Mouse (Mus musculus) heart, embryonic 15.5 days (tissue): ENCODE measurements around the gene 1700016H13Rik. TPM values are rescaled to one million over a fixed set of nuclear protein-coding genes. Genes with fewer than 3 reads are reported as not detected.

ENCODE experiments used
- ATAC-seq: fragments of 200-750 bp; cut with Nextera tagmentation; replicated peaks from 2 replicates; pipeline ENCODE4 v1.8.0; 2017; ENCODE audit warnings: low read depth, moderate TSS enrichment; ENCODE audit not compliant: insufficient number of reproducible peaks, insufficient read depth, low FRiP score
- H3K27ac ChIP-seq: fragments of 300-500 bp; sonication (generic); 2 replicates; pipeline ENCODE4 v1.5.1; 2015; ENCODE audit warnings: mild to moderate bottlenecking, inconsistent platforms
- H3K27me3 ChIP-seq: fragments of 300-500 bp; sonication (generic); 2 replicates; pipeline ENCODE4 v1.6.1; 2015; ENCODE audit warnings: inconsistent platforms
- H3K36me3 ChIP-seq: fragments of 300-500 bp; sonication (generic); 2 replicates; pipeline ENCODE4 v1.6.1; 2015; ENCODE audit warnings: mild to moderate bottlenecking, inconsistent platforms
- H3K4me1 ChIP-seq: fragments of 300-500 bp; sonication (generic); replicated peaks from 2 replicates; pipeline ENCODE4 v1.6.1; 2015; ENCODE audit warnings: inconsistent platforms
- H3K4me2 ChIP-seq: fragments of 300-500 bp; sonication (generic); 2 replicates; pipeline ENCODE4 v1.6.1; 2015; ENCODE audit warnings: inconsistent platforms, mild to moderate bottlenecking, moderate library complexity
- H3K4me3 ChIP-seq: fragments of 300-500 bp; sonication (generic); 2 replicates; pipeline ENCODE4 v1.5.1; 2015; ENCODE audit warnings: mild to moderate bottlenecking, inconsistent platforms
- H3K9ac ChIP-seq: fragments of 300-500 bp; sonication (generic); 2 replicates; pipeline ENCODE4 v1.6.1; 2015; ENCODE audit warnings: mild to moderate bottlenecking, inconsistent platforms
- H3K9me3 ChIP-seq: fragments of 300-500 bp; sonication (generic); replicated peaks from 2 replicates; pipeline ENCODE4 v1.6.1; 2016; ENCODE audit warnings: inconsistent platforms
- WGBS: fragments of 180-500 bp; shearing (Covaris S2); methylation state at CpG from one replicate; pipeline ENCODE4 v1.1.7; 2015; ENCODE audit warnings: mixed read lengths; 5-methylcytosine and 5-hydroxymethylcytosine counted together
- polyA plus RNA-seq: library from polyadenylated mRNA; unstranded; fragments of >200 nt; fragmentation: Nextera tagmentation; extraction: Ambion mirVana; gene quantifications from 2 replicates; pipeline ENCODE4 v1.2.1, GENCODE M21; 2015

The 1700016H13Rik gene
- 0.24 and 0.34 TPM in 2 replicates for polyA plus RNA-seq

- Histone ChIP-seq H3K9ac (peak within 1 kb of the TSS; percentile 71), H3K4me1 (peaks cover 7% of the 10 kb centered on the region), H3K36me3 (no peaks in the 10 kb centered on the region), H3K4me3 (peak within 1 kb of the TSS; percentile 75), H3K27me3 (no peaks in the 10 kb centered on the region), H3K27ac (no peak within 1 kb of the TSS), H3K4me2 (peak within 1 kb of the TSS; percentile 99), H3K9me3 (no peaks in the 10 kb centered on the region)
- peak; percentile 82 for ATAC-seq
- 1% methylated on average over 56 of the region's 56 CpGs for WGBS
These were observed at the start of gene 1700016H13Rik for GRCm38 (mm10) chr5:103655346-103656118. Gene 1700016H13Rik, minus strand, starts transcription at chr5:103656010.

- H3K9me3 ChIP-seq, result no peaks in the 10 kb centered on the region
- no peak for ATAC-seq
- no peak overlapping the region for H3K4me2 ChIP-seq
- no peaks in the 10 kb centered on the region for H3K27me3 ChIP-seq
- H3K4me3 ChIP-seq, result no peak overlapping the region
- no peaks in the 10 kb centered on the region for H3K36me3 ChIP-seq
- H3K4me1 ChIP-seq, result no peaks in the 10 kb centered on the region
- 91% methylated on average over 4 of the region's 4 CpGs for WGBS
- H3K27ac ChIP-seq, result no peak overlapping the region
- H3K9ac ChIP-seq, result no peak overlapping the region
These were observed 49.5 kb upstream of the 1700016H13Rik start for GRCm38 (mm10) chr5:103705331-103705730.

- no peaks in the 10 kb centered on the region for H3K27me3 ChIP-seq
- ATAC-seq, result no peak
These were observed 46.7 kb upstream of the 1700016H13Rik start for GRCm38 (mm10) chr5:103702527-103702926.

GRCm38 (mm10) chr5:103701466-103701865 is 45.7 kb upstream of the 1700016H13Rik start:
- no peak overlapping the region for H3K27ac ChIP-seq
- no peaks in the 10 kb centered on the region for H3K9me3 ChIP-seq
- H3K4me3 ChIP-seq, result no peak overlapping the region
- peaks cover 3% of the 10 kb centered on the region; the same call in 1 of the 2 replicates for H3K4me1 ChIP-seq
- no peaks in the 10 kb centered on the region for H3K36me3 ChIP-seq
- H3K27me3 ChIP-seq, result no peaks in the 10 kb centered on the region
- 73% methylated on average over 3 of the region's 3 CpGs for WGBS
- H3K9ac ChIP-seq, result no peak overlapping the region
- no peak for ATAC-seq
- H3K4me2 ChIP-seq, result no peak overlapping the region

More at GRCm38 (mm10) chr5:103702527-103702926, 46.7 kb upstream of the 1700016H13Rik start:
- Histone ChIP-seq H3K9ac (no peak overlapping the region), H3K36me3 (no peaks in the 10 kb centered on the region), H3K4me3 (no peak overlapping the region), H3K4me1 (peaks cover 3% of the 10 kb centered on the region; the same call in 1 of the 2 replicates), H3K4me2 (no peak overlapping the region), H3K27ac (no peak overlapping the region), H3K9me3 (no peaks in the 10 kb centered on the region)
- 71% methylated on average over 6 of the region's 6 CpGs for WGBS

- no peaks in the 10 kb centered on the region for H3K36me3 ChIP-seq
- H3K4me3 ChIP-seq, result no peak overlapping the region
- H3K4me1 ChIP-seq, result peaks cover 3% of the 10 kb centered on the region; the same call in 1 of the 2 replicates
- 83% methylated on average over 2 of the region's 2 CpGs for WGBS
- H3K9me3 ChIP-seq, result no peaks in the 10 kb centered on the region
- H3K27me3 ChIP-seq, result no peaks in the 10 kb centered on the region
- H3K9ac ChIP-seq, result no peak overlapping the region
- H3K4me2 ChIP-seq, result no peak overlapping the region
- no peak for ATAC-seq
- H3K27ac ChIP-seq, result no peak overlapping the region
These were observed 44.9 kb upstream of the 1700016H13Rik start for GRCm38 (mm10) chr5:103700661-103701060.

GRCm38 (mm10) chr5:103699537-103699936 is 43.7 kb upstream of the 1700016H13Rik start:
- Histone ChIP-seq H3K36me3 (no peaks in the 10 kb centered on the region), H3K27me3 (0 out of 2 replicates have a peak, but pooled peaks cover 3% of the 10 kb centered on the region), H3K9ac (no peak overlapping the region), H3K4me3 (no peak overlapping the region), H3K4me2 (no peak overlapping the region), H3K4me1 (peaks cover 3% of the 10 kb centered on the region; the same call in 1 of the 2 replicates), H3K9me3 (no peaks in the 10 kb centered on the region), H3K27ac (no peak overlapping the region)
- no peak for ATAC-seq
- 30% methylated on average over 4 of the region's 4 CpGs for WGBS

GRCm38 (mm10) chr5:103698577-103698976 is 42.8 kb upstream of the 1700016H13Rik start:
- Histone ChIP-seq H3K9me3 (no peaks in the 10 kb centered on the region), H3K27ac (no peak overlapping the region), H3K4me1 (peaks cover 3% of the 10 kb centered on the region), H3K9ac (no peak overlapping the region), H3K4me2 (no peak overlapping the region), H3K36me3 (no peaks in the 10 kb centered on the region), H3K4me3 (no peak overlapping the region), H3K27me3 (peaks cover 12% of the 10 kb centered on the region)
- 77% methylated on average over 4 of the region's 4 CpGs for WGBS
- no peak for ATAC-seq

GRCm38 (mm10) chr5:103697875-103698491 is 42.2 kb upstream of the 1700016H13Rik start:
- WGBS, result 71% methylated on average over 5 of the region's 5 CpGs
- Histone ChIP-seq H3K9me3 (no peaks in the 10 kb centered on the region), H3K9ac (no peak overlapping the region), H3K4me2 (no peak overlapping the region), H3K27ac (no peak overlapping the region), H3K4me1 (peaks cover 9% of the 10 kb centered on the region), H3K4me3 (no peak overlapping the region), H3K27me3 (peaks cover 17% of the 10 kb centered on the region), H3K36me3 (no peaks in the 10 kb centered on the region)
- no peak for ATAC-seq

- no peaks in the 10 kb centered on the region for H3K36me3 ChIP-seq
- ATAC-seq, result no peak
- H3K9ac ChIP-seq, result no peak overlapping the region
- H3K4me3 ChIP-seq, result peak overlapping the region; percentile 68
- H3K4me2 ChIP-seq, result peak overlapping the region; percentile 99; the same call in 1 of the 2 replicates
- no peak overlapping the region for H3K27ac ChIP-seq
- H3K27me3 ChIP-seq, result peaks cover 23% of the 10 kb centered on the region
- H3K4me1 ChIP-seq, result peaks cover 16% of the 10 kb centered on the region
- 56% methylated on average over 6 of the region's 6 CpGs for WGBS
- H3K9me3 ChIP-seq, result no peaks in the 10 kb centered on the region
These were observed 38.3 kb upstream of the 1700016H13Rik start for GRCm38 (mm10) chr5:103694094-103694493.

- Histone ChIP-seq H3K27me3 (peaks cover 23% of the 10 kb centered on the region), H3K9ac (peak overlapping the region; percentile 62), H3K27ac (no peak overlapping the region), H3K4me1 (peaks cover 16% of the 10 kb centered on the region), H3K36me3 (no peaks in the 10 kb centered on the region), H3K4me2 (peak overlapping the region; percentile 99), H3K4me3 (peak overlapping the region; percentile 68), H3K9me3 (no peaks in the 10 kb centered on the region)
- under 1% methylated on average over 28 of the region's 28 CpGs for WGBS
- ATAC-seq, result peak; percentile 10; the same call in 1 of the 2 replicates
These were observed 37.3 kb upstream of the 1700016H13Rik start for GRCm38 (mm10) chr5:103693041-103693641.

- Histone ChIP-seq H3K4me1 (peaks cover 16% of the 10 kb centered on the region), H3K9me3 (no peaks in the 10 kb centered on the region), H3K36me3 (no peaks in the 10 kb centered on the region), H3K27ac (peak overlapping the region; percentile 38; the same call in 1 of the 2 replicates), H3K4me3 (peak overlapping the region; percentile 68), H3K27me3 (peaks cover 23% of the 10 kb centered on the region), H3K4me2 (peak overlapping the region; percentile 99), H3K9ac (peak overlapping the region; percentile 62)
- WGBS, result under 1% methylated on average over 34 of the region's 34 CpGs
- 0 out of 2 replicates have a peak, but pooled peaks have one; percentile 17 for ATAC-seq
These were observed 36.8 kb upstream of the 1700016H13Rik start for GRCm38 (mm10) chr5:103692531-103693040.
